Mouse (Mus musculus): ENCODE measurements around the gene Zbtb44. TPM values are rescaled to one million over a fixed set of nuclear protein-coding genes. Genes with fewer than 3 reads are reported as not detected.

Gene Zbtb44
- total and polyA plus RNA-seq, 3 experiments: 9.8 to 15.1 TPM; not detected in 1

DNA sequence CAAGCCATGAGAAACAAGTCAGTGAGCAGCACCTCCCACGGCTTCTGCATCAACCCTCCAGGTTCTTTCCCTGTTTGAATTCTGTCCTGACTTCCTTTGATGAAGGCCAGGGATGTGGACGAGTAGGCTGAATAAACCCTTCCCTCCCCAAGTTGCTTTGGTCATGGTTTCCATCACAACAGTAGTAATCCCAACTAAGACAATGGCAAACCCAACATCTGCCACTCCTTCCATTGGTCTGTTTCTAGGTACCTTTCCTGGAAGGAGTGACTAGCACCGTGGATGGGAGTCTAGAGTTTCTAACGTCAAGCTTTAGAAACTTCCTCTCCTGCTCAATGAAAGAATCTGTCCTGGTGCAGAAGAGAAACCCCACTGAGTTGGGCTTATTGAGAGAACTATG lies 12.8 kb upstream of the Zbtb44 start:
- H3K36me3 ChIP-seq (ENCODE audit: control insufficient read depth in 1 of 2, insufficient read depth in 2 of 2, low read length in 2 of 2): no peaks in the 10 kb centered on the region
- peaks cover 0 to 2% of the 10 kb centered on the region in 2 experiments for H3K27me3 ChIP-seq (ENCODE audit: control insufficient read depth in 1 of 2, insufficient read depth in 2 of 2, low read length in 2 of 2)
- no peak for DNase-seq (ENCODE audit: low read depth, low spot score)
- no peaks in the 10 kb centered on the region for H3K4me1 ChIP-seq (ENCODE audit: control insufficient read depth in 1 of 2, insufficient read depth in 2 of 2, low read length in 2 of 2)
- H3K9ac ChIP-seq (ENCODE audit: control insufficient read depth, low read depth, low read length, poor library complexity, severe bottlenecking): no peak overlapping the region
- H3K4me3 ChIP-seq (ENCODE audit: control insufficient read depth in 1 of 2, insufficient read depth in 1 of 2, low read depth in 2 of 2, low read length in 2 of 2): no peak overlapping the region
- TF ChIP-seq TAL1 (IDR thresholded peaks at IDR 0.05; ENCODE audit: low read length): no peak
- no peak for TF ChIP-seq RAD21 (IDR thresholded peaks at IDR 0.05; ENCODE audit: low read depth, low read length)
- no peak for TF ChIP-seq TCF12 (IDR thresholded peaks at IDR 0.05; ENCODE audit: low read depth, low read length)
- TF ChIP-seq GABPA (IDR thresholded peaks at IDR 0.05; ENCODE audit: low read depth, low read length): no peak
- no peak for TF ChIP-seq MAFK (IDR thresholded peaks at IDR 0.05; ENCODE audit: borderline replicate concordance, low read depth, low read length)
- no peak for TF ChIP-seq HCFC1 (IDR thresholded peaks at IDR 0.05; ENCODE audit: low read depth, low read length)
- TF ChIP-seq SMC3 (IDR thresholded peaks at IDR 0.05; ENCODE audit: low read depth, low read length): no peak
- TF ChIP-seq SIN3A (IDR thresholded peaks at IDR 0.05; ENCODE audit: low read length): no peak
- no peak for TF ChIP-seq POLR2A (IDR thresholded peaks at IDR 0.05; ENCODE audit: control insufficient read depth in 1 of 2, insufficient read depth in 1 of 2, low read depth in 1 of 2, low read length in 2 of 2, poor library complexity in 1 of 2)
- TF ChIP-seq CHD1 (IDR thresholded peaks at IDR 0.05; ENCODE audit: low read depth, low read length): no peak
- TF ChIP-seq MAX (IDR thresholded peaks at IDR 0.05; ENCODE audit: low read length): no peak
- no peak for TF ChIP-seq POLR2AphosphoS5 (IDR thresholded peaks at IDR 0.05; ENCODE audit: borderline replicate concordance, low read depth, low read length)
- TF ChIP-seq ZMIZ1 (IDR thresholded peaks at IDR 0.05; ENCODE audit: low read depth, low read length): no peak
- no peak for TF ChIP-seq CTCF (IDR thresholded peaks at IDR 0.05 in 2 of 3, conservative IDR thresholded peaks at IDR 0.05 in 1 of 3; ENCODE audit: control insufficient read depth in 1 of 3, insufficient read depth in 1 of 3, low read depth in 2 of 3, low read length in 3 of 3, poor library complexity in 1 of 3, severe bottlenecking in 1 of 3)
- TF ChIP-seq MXI1 (IDR thresholded peaks at IDR 0.05; ENCODE audit: low read depth, low read length): no peak
- TF ChIP-seq JUND (IDR thresholded peaks at IDR 0.05; ENCODE audit: low read depth, low read length): no peak
- TF ChIP-seq UBTF (IDR thresholded peaks at IDR 0.05; ENCODE audit: borderline replicate concordance, insufficient read depth, low read depth, low read length): no peak
- no peaks in the 10 kb centered on the region for H3K9me3 ChIP-seq (replicated peaks; ENCODE audit: insufficient read depth, low read length)
- H3K27ac ChIP-seq (ENCODE audit: control insufficient read depth, low read depth, low read length): no peak overlapping the region
- H3K79me2 ChIP-seq (ENCODE audit: control insufficient read depth, insufficient read depth, low read length, poor library complexity): no peaks in the 10 kb centered on the region

GRCm38 (mm10) chr9:31018158-31018557 lies 12.3 kb upstream of the Zbtb44 start:
- H3K79me2 ChIP-seq (ENCODE audit: control insufficient read depth, insufficient read depth, low read length, poor library complexity): no peaks in the 10 kb centered on the region
- H3K27me3 ChIP-seq (ENCODE audit: control insufficient read depth in 1 of 2, insufficient read depth in 2 of 2, low read length in 2 of 2): peaks cover 0 to 2% of the 10 kb centered on the region in 2 experiments
- TF ChIP-seq SMC3 (IDR thresholded peaks at IDR 0.05; ENCODE audit: low read depth, low read length): no peak
- no peak for TF ChIP-seq NRF1 (IDR thresholded peaks at IDR 0.05; ENCODE audit: insufficient read depth, low read depth, low read length, poor library complexity, severe bottlenecking)
- no peak for TF ChIP-seq SIN3A (IDR thresholded peaks at IDR 0.05; ENCODE audit: low read length)
- TF ChIP-seq USF1 (IDR thresholded peaks at IDR 0.05; ENCODE audit: low read depth, low read length): no peak
- TF ChIP-seq MAX (IDR thresholded peaks at IDR 0.05; ENCODE audit: low read length): no peak
- TF ChIP-seq MAFK (IDR thresholded peaks at IDR 0.05; ENCODE audit: borderline replicate concordance, low read depth, low read length): no peak
- no peak for TF ChIP-seq TBP (IDR thresholded peaks at IDR 0.05; ENCODE audit: low read depth, low read length)
- no peak for TF ChIP-seq JUND (IDR thresholded peaks at IDR 0.05; ENCODE audit: low read depth, low read length)
- TF ChIP-seq GABPA (IDR thresholded peaks at IDR 0.05; ENCODE audit: low read depth, low read length): no peak
- no peak for TF ChIP-seq MYC (IDR thresholded peaks at IDR 0.05; ENCODE audit: low read depth, low read length)
- TF ChIP-seq HCFC1 (IDR thresholded peaks at IDR 0.05; ENCODE audit: low read depth, low read length): no peak
- TF ChIP-seq CHD2 (IDR thresholded peaks at IDR 0.05; ENCODE audit: low read length): no peak
- no peak for TF ChIP-seq EP300 (IDR thresholded peaks at IDR 0.05; ENCODE audit: low read depth in 1 of 2, low read length in 2 of 2)
- no peak for TF ChIP-seq ZC3H11A (IDR thresholded peaks at IDR 0.05; ENCODE audit: low read depth, low read length)
- TF ChIP-seq GATA1 (IDR thresholded peaks at IDR 0.05; ENCODE audit: low read depth, low read length): no peak
- H3K4me3 ChIP-seq (ENCODE audit: control insufficient read depth in 1 of 2, insufficient read depth in 1 of 2, low read depth in 2 of 2, low read length in 2 of 2): no peak overlapping the region
- no peak for DNase-seq (ENCODE audit: low read depth, low spot score)
- H3K4me1 ChIP-seq (ENCODE audit: control insufficient read depth in 1 of 2, insufficient read depth in 2 of 2, low read length in 2 of 2): no peaks in the 10 kb centered on the region
- H3K27ac ChIP-seq (ENCODE audit: control insufficient read depth, low read depth, low read length): no peak overlapping the region
- no peaks in the 10 kb centered on the region for H3K36me3 ChIP-seq (ENCODE audit: control insufficient read depth in 1 of 2, insufficient read depth in 2 of 2, low read length in 2 of 2)
- H3K9me3 ChIP-seq (replicated peaks; ENCODE audit: insufficient read depth, low read length): no peaks in the 10 kb centered on the region
- H3K9ac ChIP-seq (ENCODE audit: control insufficient read depth, low read depth, low read length, poor library complexity, severe bottlenecking): no peak overlapping the region
